Mouse (Mus musculus): Measurements from ENCODE around the gene Sft2d2.
A peak's percentile ranks its signal among the peaks of the same experiment; 100 is the strongest.

Gene Sft2d2

DNA sequence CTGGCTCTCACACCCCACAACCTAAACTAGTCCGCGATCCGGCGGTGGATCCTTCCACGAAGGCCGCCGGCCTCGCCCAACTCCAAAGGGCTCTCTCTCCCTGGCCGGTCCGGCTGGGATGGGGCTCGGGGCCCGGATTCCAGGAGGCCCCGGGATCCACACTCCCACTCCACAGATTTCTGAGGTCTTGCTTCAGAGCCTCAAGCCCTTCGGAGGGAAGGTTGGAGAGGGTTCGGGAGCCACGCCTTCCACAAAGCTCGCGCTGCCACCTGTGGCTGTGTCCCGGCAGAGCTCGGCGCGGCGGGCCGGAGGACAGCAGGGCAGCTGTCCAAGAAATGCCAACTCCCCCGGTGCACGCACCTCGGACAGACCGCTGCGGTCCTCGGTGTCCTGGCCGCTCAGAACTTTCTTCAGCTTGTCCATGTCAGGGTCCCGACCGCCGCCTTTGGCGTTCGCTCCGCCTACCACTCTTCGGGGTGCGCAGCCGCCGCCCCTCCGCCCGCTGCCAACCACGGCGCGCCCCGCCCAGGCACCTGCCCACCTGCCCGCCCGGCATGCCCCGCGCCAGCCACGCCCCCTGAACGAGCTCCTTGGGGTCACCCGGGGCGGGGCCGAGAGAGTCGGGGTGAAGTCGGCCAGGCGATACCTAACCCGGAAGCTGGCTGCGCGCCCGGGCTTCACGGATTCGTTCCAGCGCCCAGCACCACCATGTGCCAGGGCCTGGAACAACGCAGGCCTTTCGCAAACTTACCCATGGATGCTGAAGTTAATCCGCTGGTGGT, at the start of gene Sft2d2:
Gene Sft2d2 (minus strand): TSS at position 559 of the 782 bp plus-strand sequence.
- peak; percentile 54 to 84 for DNase-seq (ENCODE audit: low spot score in 2 of 2)

DNA sequence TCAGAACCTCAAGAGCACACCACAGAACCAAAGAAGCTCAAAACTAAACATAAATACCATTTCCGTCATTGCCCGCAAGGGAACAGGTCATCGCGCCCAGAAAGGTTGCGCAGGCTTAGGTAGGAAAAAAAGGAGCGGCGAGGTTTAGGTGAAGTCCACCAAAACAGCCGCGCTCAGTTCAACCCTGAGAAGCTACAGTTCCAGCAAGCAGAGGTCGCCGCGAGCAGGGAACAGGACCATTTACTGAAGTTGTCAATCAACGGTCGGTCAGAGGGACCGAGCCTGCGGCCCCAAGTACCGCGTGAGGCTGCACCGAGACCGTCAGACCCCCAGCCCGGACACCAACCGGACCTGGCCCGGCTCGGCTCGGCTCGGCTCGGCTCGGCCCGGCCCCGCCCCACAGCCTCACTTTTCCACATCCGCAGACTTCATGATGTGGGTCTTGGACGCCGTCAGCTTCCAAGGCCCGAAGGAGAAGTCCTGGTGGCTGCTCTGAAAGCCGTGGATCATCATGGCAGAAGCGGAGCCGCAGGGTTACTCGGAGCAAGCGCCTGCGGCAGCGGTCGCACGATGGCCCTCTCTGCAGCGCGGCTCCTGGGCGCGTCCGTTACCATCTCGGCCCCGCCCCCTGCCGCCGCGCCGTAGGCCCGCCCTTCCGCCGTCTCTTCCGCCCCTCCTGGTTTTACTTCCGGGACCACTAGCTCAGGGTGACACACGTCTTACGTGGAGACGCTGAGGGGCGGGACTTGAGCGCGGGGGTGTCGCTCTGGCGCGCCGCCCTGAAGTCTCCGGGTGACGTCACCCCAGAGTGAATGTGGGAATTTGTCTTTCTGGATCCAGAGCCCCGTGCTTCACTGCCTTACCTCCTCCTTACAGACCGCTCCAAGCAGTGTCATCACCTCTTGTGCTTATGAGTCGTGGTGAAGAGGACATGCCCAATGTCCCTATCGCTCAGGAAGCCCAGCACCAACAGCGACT, 42.4 kb upstream of the Sft2d2 start, which contains the start of gene Tiprl:
Gene Tiprl (minus strand): TSS at position 676 of the 978 bp plus-strand sequence.
- peak; percentile 90 to 96 for DNase-seq (ENCODE audit: low spot score in 2 of 2)

GRCm38 (mm10) chr1:165235846-165236245, 41.6 kb upstream of the Sft2d2 start:
- DNase-seq (ENCODE audit: low spot score in 2 of 2): no peak

GRCm38 (mm10) chr1:165233806-165234205, 39.6 kb upstream of the Sft2d2 start:
- no peak for DNase-seq (ENCODE audit: low spot score in 2 of 2)

GRCm38 (mm10) chr1:165230691-165231090, 36.5 kb upstream of the Sft2d2 start:
- DNase-seq (ENCODE audit: low spot score in 2 of 2): no peak

DNA sequence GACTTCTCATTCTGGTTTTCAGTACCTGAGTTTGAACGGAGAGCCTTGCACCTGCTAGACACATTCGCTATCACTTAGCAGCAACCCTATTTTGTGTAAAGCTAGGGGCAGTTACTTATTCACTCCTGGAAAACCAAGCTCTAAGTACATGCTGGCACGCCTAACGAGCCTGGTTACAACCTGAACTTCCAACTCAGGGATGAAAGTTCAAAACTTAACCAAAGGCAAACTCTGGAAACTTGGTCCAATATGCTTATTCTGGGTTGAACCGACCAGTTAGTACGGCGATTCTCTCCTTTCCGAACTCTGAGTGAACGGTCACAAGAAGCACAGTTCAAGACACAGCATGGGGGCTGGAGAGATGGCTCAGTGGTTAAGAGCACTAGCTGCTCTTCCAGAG, 35.3 kb upstream of the Sft2d2 start:
- no peak for DNase-seq (ENCODE audit: low spot score in 2 of 2)

DNA sequence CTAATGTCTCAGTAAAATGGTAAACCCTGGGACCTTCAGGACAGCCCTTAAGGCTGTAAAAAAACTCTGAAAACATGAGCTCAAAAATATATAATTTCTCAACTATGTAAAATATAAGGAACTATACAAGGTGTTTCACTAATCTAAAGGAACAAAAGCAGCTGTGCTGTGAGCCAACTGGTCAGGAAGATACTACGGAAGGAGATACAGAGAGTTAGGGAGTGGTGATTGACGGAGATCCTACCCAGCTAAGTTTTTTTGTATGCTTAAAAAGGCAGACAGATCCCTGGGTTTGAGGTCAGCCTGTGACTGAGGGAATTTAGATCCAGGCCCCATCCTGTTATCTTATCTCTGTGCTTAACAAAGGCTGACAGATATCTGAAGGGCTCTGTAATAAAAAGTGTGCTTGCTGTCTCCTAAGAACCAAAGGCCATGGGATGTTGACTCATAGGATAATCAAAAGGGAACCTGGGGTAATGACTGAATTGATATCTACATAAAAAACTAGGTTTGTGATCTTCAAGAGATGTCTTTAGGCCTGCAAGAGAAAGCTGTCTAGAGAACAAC, 22.9 kb upstream of the Sft2d2 start:
- DNase-seq (ENCODE audit: low spot score in 2 of 2): no peak

GRCm38 (mm10) chr1:165215831-165216230, 21.6 kb upstream of the Sft2d2 start:
- DNase-seq (ENCODE audit: low spot score in 2 of 2): no peak

GRCm38 (mm10) chr1:165205591-165205990, 11.4 kb upstream of the Sft2d2 start:
- no peak for DNase-seq (ENCODE audit: low spot score in 2 of 2)

GRCm38 (mm10) chr1:165203488-165204035, 9.3 kb upstream of the Sft2d2 start:
- DNase-seq (ENCODE audit: low spot score in 2 of 2): no peak

DNA sequence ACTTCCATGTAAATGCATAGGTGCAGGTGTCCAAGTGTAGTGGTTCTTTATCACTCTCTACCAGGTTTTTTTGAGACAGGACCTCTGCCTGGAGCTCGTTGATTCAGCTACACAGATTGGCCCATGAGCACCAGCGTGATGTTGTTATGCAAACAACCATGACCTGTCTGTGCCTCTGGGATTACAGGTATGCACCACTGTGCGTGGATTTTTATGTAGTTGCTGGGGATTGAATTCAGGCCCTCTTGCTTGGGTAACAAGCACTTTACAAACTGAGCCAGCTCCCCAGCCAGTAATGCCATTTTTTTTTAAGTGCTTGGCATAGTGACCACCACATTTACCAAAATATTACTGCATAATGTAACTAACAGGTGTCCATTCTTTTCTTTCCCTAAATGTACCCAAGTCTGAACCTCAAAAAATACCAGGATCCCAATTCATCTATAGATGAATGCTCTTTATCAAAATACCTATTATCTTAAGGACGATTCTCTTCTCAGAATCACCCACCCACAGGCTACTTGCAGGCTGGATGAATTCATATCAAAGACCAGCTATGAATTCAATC, 7.3 kb upstream of the Sft2d2 start:
- no peak for DNase-seq (ENCODE audit: low spot score in 2 of 2)

DNA sequence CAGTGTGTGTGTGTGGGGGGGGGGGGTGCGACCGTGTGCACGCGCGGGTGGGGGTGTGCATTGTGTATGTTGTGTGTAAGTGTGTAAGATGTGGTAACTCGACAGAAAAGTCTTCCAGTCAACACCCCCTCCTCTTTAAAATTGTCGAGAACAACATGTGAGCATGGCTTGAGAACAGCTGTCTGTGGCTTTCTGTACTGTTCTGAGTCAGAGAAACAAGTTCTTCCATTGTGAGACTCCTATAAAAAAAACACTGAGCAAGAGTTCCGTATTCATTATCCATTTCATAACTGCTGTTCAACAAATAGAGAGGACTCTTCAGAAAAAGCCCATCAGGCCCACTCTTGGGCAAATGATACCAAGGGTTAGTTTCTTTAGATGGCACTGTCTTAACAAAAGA, 6.5 kb upstream of the Sft2d2 start:
- DNase-seq (ENCODE audit: low spot score in 2 of 2): no peak

GRCm38 (mm10) chr1:165199639-165200038, 5.4 kb upstream of the Sft2d2 start:
- DNase-seq (ENCODE audit: low spot score in 2 of 2): no peak

DNA sequence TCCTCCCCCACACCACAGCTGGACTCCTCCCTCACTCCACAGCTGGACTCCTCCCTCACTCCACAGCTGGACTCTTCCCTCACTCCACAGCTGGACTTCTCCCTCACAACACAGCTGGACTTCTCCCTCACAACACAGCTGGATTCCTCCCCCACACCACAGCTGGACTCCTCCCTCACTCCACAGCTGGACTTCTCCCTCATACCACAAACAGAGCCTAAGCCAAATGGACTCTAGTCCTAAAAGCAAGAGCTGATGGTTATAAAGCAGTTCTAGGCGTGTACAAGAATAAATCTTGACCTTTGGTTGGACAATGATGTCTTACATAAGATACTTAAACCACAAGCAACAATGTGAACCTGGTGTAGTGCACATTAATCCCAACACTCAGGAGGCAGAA, 4.7 kb upstream of the Sft2d2 start:
- DNase-seq (ENCODE audit: low spot score in 2 of 2): no peak

- no peak for DNase-seq (ENCODE audit: low spot score in 2 of 2)
Measured at GRCm38 (mm10) chr1:165197875-165198274, 3.6 kb upstream of the Sft2d2 start.

DNA sequence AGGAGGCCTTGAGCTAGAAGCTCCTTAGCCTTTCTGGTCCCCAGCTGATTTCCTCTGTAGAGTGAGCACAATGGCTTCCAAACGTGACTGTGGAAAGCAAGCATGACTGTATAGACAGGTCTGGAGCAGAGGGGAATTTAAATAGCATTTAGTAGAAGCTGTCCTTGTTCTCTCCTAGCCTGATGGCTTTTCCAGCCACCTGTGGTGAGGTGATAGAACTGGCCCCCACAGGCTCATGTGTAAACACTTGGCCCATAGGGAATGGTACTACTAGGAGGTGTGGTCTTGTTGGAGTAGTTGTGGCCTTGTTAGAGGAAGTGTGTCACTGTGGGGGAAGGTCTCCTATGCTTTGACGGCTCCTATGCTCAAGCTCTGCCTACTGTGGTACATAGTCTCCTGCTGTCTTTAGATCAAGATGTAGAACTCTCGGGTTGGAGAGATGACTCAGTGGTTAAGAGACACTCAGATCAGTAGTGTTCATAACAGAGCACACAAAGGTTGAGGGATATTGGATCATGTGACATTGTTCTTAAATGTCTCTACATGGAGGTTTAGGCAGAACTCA, 1.2 kb upstream of the Sft2d2 start:
- DNase-seq (ENCODE audit: low spot score in 2 of 2): no peak

GRCm38 (mm10) chr1:165194662-165195013, 400 bp upstream of the Sft2d2 start:
- no peak for DNase-seq (ENCODE audit: low spot score in 2 of 2)

GRCm38 (mm10) chr1:165193426-165193825, 812 bp downstream of the Sft2d2 start:
- no peak for DNase-seq (ENCODE audit: low spot score in 2 of 2)

- no peak for DNase-seq (ENCODE audit: low spot score in 2 of 2)
Measured at GRCm38 (mm10) chr1:165192714-165193264, 1.4 kb downstream of the Sft2d2 start.

DNA sequence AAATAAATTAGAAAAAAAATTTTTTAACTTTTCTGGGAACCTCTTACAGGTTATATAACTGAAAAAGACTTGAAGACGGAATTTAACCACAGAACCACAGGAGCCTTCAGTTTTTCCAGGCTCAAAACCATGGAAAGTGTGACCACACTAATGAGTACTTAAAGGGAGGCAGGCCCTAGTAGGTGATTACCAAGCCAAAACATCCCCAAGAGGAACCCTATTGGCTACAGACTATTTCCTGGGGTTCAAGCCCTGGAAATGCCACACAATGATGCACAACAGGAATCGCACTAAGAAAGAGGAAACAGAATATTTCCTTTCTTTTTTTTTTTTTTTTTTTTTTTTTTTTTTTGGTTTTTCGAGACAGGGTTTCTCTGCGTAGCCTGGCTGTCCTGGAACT, 2.1 kb downstream of the Sft2d2 start:
- no peak for DNase-seq (ENCODE audit: low spot score in 2 of 2)

DNA sequence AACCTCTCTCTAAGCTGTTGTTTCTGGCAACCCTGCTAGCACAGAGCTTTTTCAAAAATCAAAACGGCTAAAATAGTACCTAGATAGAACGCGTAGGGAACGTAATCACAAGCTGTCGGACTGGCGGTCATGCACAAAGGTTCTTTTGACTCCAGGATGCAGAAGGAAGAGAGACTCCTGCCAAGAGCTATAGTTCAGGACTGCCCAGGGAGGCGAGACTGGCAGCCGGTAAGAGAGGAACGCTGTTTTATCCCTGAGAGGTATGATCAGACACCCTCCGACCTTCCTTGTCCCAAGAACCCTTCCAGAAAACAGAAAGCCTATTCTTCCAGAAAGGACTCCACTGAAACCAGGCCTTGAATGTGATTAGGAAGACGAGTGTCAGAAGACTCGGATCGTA, 2.6 kb downstream of the Sft2d2 start:
- no peak for DNase-seq (ENCODE audit: low spot score in 2 of 2)

Measured in cerebellum, postnatal 4 days (tissue).